Mouse (Mus musculus): ENCODE measurements around the gene Unc93b1. TPM values are rescaled to one million over a fixed set of nuclear protein-coding genes. Genes with fewer than 3 reads are reported as not detected.

Unc93b1 gene
- total RNA-seq, 2 experiments from 2014 or later: 29.3 to 34.4 TPM

- ATAC-seq (replicated peaks; ENCODE audit: low FRiP score, poor library complexity, severe bottlenecking): peak; percentile 91
Observed at GRCm38 (mm10) chr19:3912337-3913204, 22.4 kb upstream of the Unc93b1 start, which contains the start of gene Ndufs8. TSS of gene Ndufs8 (minus strand) at chr19:3912774.

GRCm38 (mm10) chr19:3913692-3914091 lies 21.3 kb upstream of the Unc93b1 start:
- ATAC-seq (replicated peaks; ENCODE audit: low FRiP score, poor library complexity, severe bottlenecking): no peak

GRCm38 (mm10) chr19:3914535-3914934 lies 20.5 kb upstream of the Unc93b1 start:
- no peak for ATAC-seq (replicated peaks; ENCODE audit: low FRiP score, poor library complexity, severe bottlenecking)

- ATAC-seq (replicated peaks; ENCODE audit: low FRiP score, poor library complexity, severe bottlenecking): no peak
Observed at GRCm38 (mm10) chr19:3916727-3917126, 18.3 kb upstream of the Unc93b1 start.

- ATAC-seq (replicated peaks; ENCODE audit: low FRiP score, poor library complexity, severe bottlenecking): no peak
Observed at GRCm38 (mm10) chr19:3919928-3920327, 15.1 kb upstream of the Unc93b1 start.

- ATAC-seq (replicated peaks; ENCODE audit: low FRiP score, poor library complexity, severe bottlenecking): no peak
Observed at GRCm38 (mm10) chr19:3922661-3923371, 12.2 kb upstream of the Unc93b1 start.

- ATAC-seq (replicated peaks; ENCODE audit: low FRiP score, poor library complexity, severe bottlenecking): no peak
Observed at GRCm38 (mm10) chr19:3923586-3923985, 11.4 kb upstream of the Unc93b1 start.

- ATAC-seq (replicated peaks; ENCODE audit: low FRiP score, poor library complexity, severe bottlenecking): no peak
Observed at GRCm38 (mm10) chr19:3924190-3924589, 10.8 kb upstream of the Unc93b1 start.

- ATAC-seq (replicated peaks; ENCODE audit: low FRiP score, poor library complexity, severe bottlenecking): no peak
Observed at GRCm38 (mm10) chr19:3924868-3925267, 10.1 kb upstream of the Unc93b1 start.

GRCm38 (mm10) chr19:3925859-3926258 lies 9.1 kb upstream of the Unc93b1 start:
- ATAC-seq (replicated peaks; ENCODE audit: low FRiP score, poor library complexity, severe bottlenecking): no peak

GRCm38 (mm10) chr19:3926279-3926678 lies 8.7 kb upstream of the Unc93b1 start:
- no peak for ATAC-seq (replicated peaks; ENCODE audit: low FRiP score, poor library complexity, severe bottlenecking)

GRCm38 (mm10) chr19:3926685-3927084 lies 8.3 kb upstream of the Unc93b1 start:
- ATAC-seq (replicated peaks; ENCODE audit: low FRiP score, poor library complexity, severe bottlenecking): no peak

GRCm38 (mm10) chr19:3927989-3928388 lies 7.0 kb upstream of the Unc93b1 start:
- ATAC-seq (replicated peaks; ENCODE audit: low FRiP score, poor library complexity, severe bottlenecking): no peak

GRCm38 (mm10) chr19:3928779-3929178 lies 6.2 kb upstream of the Unc93b1 start:
- ATAC-seq (replicated peaks; ENCODE audit: low FRiP score, poor library complexity, severe bottlenecking): no peak

GRCm38 (mm10) chr19:3929211-3929941 lies 5.6 kb upstream of the Unc93b1 start, which contains the start of gene Aldh3b1:
TSS of gene Aldh3b1 (minus strand) at chr19:3929808.
- ATAC-seq (replicated peaks; ENCODE audit: low FRiP score, poor library complexity, severe bottlenecking): no peak

- no peak for ATAC-seq (replicated peaks; ENCODE audit: low FRiP score, poor library complexity, severe bottlenecking)
Observed at GRCm38 (mm10) chr19:3930262-3931057, 4.5 kb upstream of the Unc93b1 start.

GRCm38 (mm10) chr19:3931716-3932115 lies 3.3 kb upstream of the Unc93b1 start:
- ATAC-seq (replicated peaks; ENCODE audit: low FRiP score, poor library complexity, severe bottlenecking): no peak

GRCm38 (mm10) chr19:3935896-3936850 lies 1.2 kb downstream of the Unc93b1 start:
- ATAC-seq (replicated peaks; ENCODE audit: low FRiP score, poor library complexity, severe bottlenecking): no peak
